Mouse (Mus musculus): ENCODE data around the gene Tomm70a. TPM values are rescaled to one million over a fixed set of nuclear protein-coding genes. Genes with fewer than 3 reads are reported as not detected.
A peak's percentile ranks its signal among the peaks of the same experiment; 100 is the strongest.

The Tomm70a gene
- polyA plus RNA-seq, 1 experiment, result 53.8 TPM

DNA sequence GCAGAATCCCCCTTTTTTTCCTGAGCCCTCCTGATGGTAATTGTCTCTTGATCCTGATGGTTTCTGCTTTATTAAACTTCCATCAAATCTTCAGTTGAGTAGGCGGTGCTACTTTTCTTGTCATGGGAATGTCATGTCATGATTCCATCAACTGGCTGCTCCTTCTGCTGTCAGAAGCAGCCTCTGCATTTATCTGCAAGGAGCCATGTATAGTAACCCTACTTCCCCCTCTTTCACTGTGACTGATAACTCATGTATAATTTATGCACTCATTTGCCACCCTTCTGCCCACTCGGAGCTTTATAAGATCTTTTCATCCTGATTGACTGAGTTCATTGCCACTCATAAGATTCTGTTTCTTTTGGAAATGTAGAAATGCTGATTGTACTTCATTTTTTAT, 3.9 kb upstream of the Tomm70a start:
- peak; percentile 12 for DNase-seq (ENCODE audit: low read depth)
- TF ChIP-seq CTCF (IDR thresholded peaks at IDR 0.05; ENCODE audit: borderline replicate concordance, extremely low read depth, insufficient read depth, insufficient read length), result no peak
- TF ChIP-seq POLR2A (IDR thresholded peaks at IDR 0.05; ENCODE audit: borderline replicate concordance, extremely low read depth, insufficient read depth, insufficient read length, poor library complexity, severe bottlenecking), result no peak

DNA sequence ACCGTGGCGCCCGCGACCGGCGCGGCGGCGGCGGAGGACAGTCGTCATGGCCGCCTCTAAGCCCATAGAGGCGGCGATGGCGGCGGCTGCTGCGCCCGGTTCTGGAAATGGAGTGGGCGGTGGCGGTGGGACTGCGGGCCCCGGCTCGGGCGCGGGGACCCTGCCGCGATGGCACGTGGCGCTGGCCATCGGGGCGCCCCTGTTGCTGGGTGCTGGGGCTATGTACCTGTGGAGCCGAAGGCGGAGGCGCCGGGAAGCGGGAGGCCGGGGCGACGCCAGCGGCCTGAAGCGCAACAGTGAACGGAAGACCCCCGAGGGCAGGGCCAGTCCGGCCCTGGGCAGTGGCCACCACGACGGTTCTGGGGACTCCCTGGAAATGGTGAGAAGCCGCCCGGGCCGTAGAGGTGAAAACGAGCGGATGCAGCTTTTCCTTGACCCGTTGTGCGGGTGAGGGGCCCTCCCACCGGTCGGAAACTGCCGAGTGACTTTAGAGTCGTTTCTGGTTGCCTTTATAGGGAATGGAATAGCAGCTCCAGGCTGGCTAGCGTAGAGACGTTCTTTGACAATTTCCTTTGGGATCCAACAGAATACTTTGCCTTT, 413 bp downstream of the Tomm70a start:
- no peak for DNase-seq (ENCODE audit: low read depth)

DNA sequence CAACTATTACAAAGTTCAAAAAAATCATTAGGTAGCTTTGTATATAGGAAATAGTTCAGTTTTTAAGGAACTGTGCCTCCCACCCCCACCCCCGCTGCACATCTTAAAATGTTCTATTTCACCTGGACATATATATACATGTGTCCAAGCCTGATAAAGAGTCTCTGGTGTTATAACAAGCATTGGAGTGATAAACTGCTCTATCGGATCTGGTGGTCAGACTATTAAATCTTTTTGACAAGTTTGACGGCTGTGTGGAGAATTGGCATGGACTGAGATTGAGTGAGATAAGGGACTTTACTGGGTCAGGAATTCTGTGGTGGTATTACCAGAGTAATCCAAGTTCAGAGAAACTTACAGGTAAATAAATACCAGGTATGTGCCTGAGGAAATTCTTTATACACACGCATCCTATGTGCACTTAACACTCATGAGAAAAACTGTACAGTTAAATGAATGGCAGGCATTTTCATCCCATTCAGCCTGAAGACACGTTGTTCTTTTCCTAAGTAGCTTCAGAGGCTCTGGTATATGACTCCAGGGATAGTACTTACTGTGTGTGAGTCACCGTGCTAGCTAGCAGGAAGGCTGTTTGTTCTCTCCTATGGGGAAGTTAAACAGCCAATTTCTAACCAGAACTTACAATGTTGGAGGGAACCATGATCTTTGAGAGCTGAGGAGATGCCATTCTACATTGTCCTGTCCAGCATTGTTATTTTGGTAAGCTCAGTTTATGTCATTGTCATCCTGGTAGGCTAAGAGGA, 1.4 kb downstream of the Tomm70a start:
- no peak for DNase-seq (ENCODE audit: low read depth)
- no peak for TF ChIP-seq POLR2A (IDR thresholded peaks at IDR 0.05; ENCODE audit: borderline replicate concordance, extremely low read depth, insufficient read depth, insufficient read length, poor library complexity, severe bottlenecking)
- no peak for TF ChIP-seq CTCF (IDR thresholded peaks at IDR 0.05; ENCODE audit: borderline replicate concordance, extremely low read depth, insufficient read depth, insufficient read length)

More for the DNA sequence above, 413 bp downstream of the Tomm70a start:
- TF ChIP-seq CTCF (IDR thresholded peaks at IDR 0.05; ENCODE audit: borderline replicate concordance, extremely low read depth, insufficient read depth, insufficient read length) (no peak), POLR2A (IDR thresholded peaks at IDR 0.05; ENCODE audit: borderline replicate concordance, extremely low read depth, insufficient read depth, insufficient read length, poor library complexity, severe bottlenecking) (no peak)

DNA sequence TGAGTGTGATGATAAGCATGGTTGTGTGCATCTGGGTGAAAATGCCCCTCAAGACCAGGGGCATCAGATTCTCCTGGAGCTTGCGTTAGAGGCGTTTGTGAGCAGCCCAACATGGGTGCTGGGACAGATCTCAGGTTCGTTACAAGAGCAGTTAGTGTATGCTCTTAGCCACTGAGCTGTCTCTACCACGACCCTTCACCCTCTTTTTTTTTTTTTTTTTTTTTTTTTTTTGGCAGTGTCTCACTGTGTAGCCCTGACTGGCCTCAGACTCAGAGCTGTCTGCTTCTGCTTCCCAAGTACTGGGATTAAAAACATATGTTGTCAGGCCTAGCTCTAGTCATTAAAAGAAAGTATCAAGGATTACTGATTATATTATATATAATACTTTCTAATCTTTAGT, 4.8 kb downstream of the Tomm70a start:
- no peak for DNase-seq (ENCODE audit: low read depth)
- TF ChIP-seq CTCF (IDR thresholded peaks at IDR 0.05; ENCODE audit: borderline replicate concordance, extremely low read depth, insufficient read depth, insufficient read length), result no peak
- no peak for TF ChIP-seq POLR2A (IDR thresholded peaks at IDR 0.05; ENCODE audit: borderline replicate concordance, extremely low read depth, insufficient read depth, insufficient read length, poor library complexity, severe bottlenecking)

DNA sequence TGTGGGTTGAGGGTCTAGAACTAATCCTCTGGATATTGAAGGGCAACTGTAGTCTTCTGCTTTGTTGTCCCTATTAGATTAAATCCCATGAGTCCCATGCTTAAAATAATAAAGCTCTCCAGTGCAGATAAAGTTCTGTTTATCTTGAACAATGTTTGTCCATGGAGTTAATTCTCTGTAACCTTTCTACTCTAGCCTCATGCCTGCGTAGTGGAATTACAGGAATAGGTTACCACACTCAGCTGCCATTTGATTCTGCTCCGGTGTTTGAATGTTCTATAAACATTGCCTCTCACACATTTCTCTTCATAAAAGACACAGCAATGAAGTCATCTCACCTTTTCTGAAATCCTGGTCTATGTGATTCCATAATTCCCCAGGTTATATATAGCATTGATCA, 6.3 kb downstream of the Tomm70a start:
- no peak for TF ChIP-seq POLR2A (IDR thresholded peaks at IDR 0.05; ENCODE audit: borderline replicate concordance, extremely low read depth, insufficient read depth, insufficient read length, poor library complexity, severe bottlenecking)
- no peak for TF ChIP-seq CTCF (IDR thresholded peaks at IDR 0.05; ENCODE audit: borderline replicate concordance, extremely low read depth, insufficient read depth, insufficient read length)
- no peak for DNase-seq (ENCODE audit: low read depth)

DNA sequence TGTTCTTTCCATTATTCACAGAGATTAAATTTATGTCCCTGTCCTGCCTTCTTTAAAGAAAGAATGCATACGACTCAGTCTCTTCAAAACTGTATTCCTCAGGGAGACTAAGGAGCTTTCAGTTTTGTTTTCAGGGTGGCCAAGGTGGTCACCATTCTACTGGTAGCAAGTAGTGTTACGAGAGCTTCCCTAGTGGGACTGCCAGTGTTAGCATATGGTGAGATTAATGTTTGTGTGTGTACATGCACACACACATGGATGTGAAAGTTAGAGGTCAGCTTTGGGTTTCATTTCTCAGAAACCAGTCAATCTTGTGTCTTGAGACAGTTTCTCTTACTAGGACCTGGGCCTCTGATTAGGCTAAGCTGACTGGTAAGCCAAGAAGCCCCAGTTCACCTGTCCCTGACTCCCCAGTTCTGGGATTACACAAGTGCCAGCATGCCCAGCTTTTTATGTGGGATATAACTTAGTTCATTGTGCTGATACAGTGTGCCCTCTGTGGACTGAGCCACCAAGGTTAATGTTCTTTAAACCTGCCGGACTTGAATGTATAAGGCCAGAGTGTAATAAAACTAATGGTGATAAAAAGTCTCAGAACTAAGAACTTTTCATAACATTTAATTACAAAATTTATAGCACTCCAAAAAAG, 9.4 kb downstream of the Tomm70a start:
- no peak for DNase-seq (ENCODE audit: low read depth)
- no peak for TF ChIP-seq CTCF (IDR thresholded peaks at IDR 0.05; ENCODE audit: borderline replicate concordance, extremely low read depth, insufficient read depth, insufficient read length)
- no peak for TF ChIP-seq POLR2A (IDR thresholded peaks at IDR 0.05; ENCODE audit: borderline replicate concordance, extremely low read depth, insufficient read depth, insufficient read length, poor library complexity, severe bottlenecking)

DNA sequence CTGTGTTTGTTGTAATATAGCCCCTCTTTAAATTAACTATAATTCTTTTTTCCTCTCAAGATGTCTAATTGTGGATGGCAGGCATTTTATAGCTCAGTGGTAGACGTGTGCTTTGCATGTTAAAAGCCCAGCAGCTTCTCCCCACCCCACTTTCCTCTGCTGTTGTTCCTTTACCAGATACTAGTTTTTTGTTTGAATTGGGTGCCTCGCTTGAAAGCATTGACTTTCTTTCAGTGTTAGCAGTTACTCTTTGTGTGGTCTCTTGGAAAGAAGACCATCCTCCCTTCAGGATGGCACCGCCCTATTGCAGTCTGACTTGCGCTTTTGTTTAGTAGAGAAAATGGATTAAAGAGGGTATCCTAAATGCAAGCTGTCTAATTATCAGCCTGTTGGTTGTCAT, 10.0 kb downstream of the Tomm70a start:
- no peak for TF ChIP-seq POLR2A (IDR thresholded peaks at IDR 0.05; ENCODE audit: borderline replicate concordance, extremely low read depth, insufficient read depth, insufficient read length, poor library complexity, severe bottlenecking)
- no peak for TF ChIP-seq CTCF (IDR thresholded peaks at IDR 0.05; ENCODE audit: borderline replicate concordance, extremely low read depth, insufficient read depth, insufficient read length)
- DNase-seq (ENCODE audit: low read depth), result peak; percentile 7

DNA sequence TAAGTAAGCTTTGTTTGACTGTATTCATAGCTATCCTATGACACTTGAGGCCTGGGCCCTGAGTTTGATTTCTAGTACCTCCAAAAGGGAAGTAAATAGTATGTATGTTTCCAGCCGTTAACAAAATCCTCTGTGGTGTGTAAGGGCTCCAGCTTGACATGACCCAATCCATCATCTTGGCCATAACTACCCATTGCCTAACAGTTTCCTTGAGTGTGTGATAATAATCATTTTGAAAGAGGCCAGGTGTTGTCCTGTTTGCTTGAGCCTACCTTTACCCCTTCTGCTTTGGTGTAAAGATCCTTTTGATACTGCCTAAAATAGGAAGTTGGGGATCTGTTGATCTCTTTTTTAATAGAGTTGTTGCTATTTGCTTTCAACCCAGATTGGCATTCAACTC, 10.8 kb downstream of the Tomm70a start:
- DNase-seq (ENCODE audit: low read depth), result no peak
- no peak for TF ChIP-seq POLR2A (IDR thresholded peaks at IDR 0.05; ENCODE audit: borderline replicate concordance, extremely low read depth, insufficient read depth, insufficient read length, poor library complexity, severe bottlenecking)
- TF ChIP-seq CTCF (IDR thresholded peaks at IDR 0.05; ENCODE audit: borderline replicate concordance, extremely low read depth, insufficient read depth, insufficient read length), result no peak

DNA sequence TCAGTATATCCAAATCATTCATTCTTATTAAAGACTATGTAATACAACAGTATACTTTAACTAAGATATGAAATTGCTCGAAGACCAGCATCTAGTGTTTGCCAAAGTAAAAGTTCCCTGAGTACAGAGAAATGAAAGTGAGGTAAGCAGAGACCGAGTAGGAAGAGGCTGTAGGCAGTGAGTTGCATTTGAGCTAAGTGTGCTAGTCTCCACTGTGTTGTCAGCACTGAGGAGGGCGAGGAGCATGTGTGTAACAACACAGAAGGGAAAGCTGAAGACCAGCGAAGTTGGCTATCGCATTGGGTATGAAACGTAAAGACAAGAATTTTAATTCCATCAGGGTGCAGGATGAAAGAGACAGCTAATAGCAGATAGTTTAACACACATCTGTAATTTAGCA, 12.1 kb downstream of the Tomm70a start:
- no peak for DNase-seq (ENCODE audit: low read depth)
- TF ChIP-seq POLR2A (IDR thresholded peaks at IDR 0.05; ENCODE audit: borderline replicate concordance, extremely low read depth, insufficient read depth, insufficient read length, poor library complexity, severe bottlenecking), result no peak
- no peak for TF ChIP-seq CTCF (IDR thresholded peaks at IDR 0.05; ENCODE audit: borderline replicate concordance, extremely low read depth, insufficient read depth, insufficient read length)

DNA sequence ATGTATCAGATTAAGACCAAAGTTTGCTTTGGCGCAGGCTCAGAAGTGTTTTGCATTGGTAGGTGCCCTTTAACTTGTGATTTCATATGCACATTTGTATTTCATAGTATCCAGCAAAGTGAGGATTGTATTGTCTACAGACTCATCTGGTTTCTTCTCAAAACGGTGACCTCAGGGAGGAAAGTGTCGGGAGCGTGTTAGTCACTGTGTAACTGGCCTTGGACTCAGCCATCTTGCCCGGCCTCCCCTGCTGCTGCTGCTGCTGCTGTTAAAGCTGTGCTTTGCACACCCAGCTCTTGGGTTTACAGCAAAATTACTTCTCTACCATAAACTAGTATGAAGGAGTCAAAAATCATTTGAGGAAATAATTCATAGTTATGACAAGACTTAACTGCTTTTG, 23.2 kb downstream of the Tomm70a start:
- TF ChIP-seq CTCF (IDR thresholded peaks at IDR 0.05; ENCODE audit: borderline replicate concordance, extremely low read depth, insufficient read depth, insufficient read length), result no peak
- TF ChIP-seq POLR2A (IDR thresholded peaks at IDR 0.05; ENCODE audit: borderline replicate concordance, extremely low read depth, insufficient read depth, insufficient read length, poor library complexity, severe bottlenecking), result no peak
- no peak for DNase-seq (ENCODE audit: low read depth)

DNA sequence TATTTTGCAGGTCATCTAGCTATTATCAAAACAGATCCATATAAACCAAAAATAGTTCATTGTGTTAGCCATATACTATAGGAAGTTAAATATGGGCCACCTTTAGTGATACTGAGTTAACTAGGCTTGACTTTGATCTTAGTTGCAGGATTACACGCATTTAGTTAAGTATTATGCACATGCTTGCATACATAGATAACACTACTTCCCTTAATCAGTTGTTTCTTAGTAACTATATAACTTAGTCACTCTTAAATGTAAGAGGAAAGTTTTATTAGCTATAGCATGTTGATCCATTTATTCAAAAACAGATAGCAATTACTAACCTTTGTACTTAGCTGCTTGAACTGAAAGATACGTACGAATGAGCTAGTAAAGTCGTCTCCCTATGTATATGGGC, 29.9 kb downstream of the Tomm70a start:
- TF ChIP-seq POLR2A (IDR thresholded peaks at IDR 0.05; ENCODE audit: borderline replicate concordance, extremely low read depth, insufficient read depth, insufficient read length, poor library complexity, severe bottlenecking), result no peak
- no peak for TF ChIP-seq CTCF (IDR thresholded peaks at IDR 0.05; ENCODE audit: borderline replicate concordance, extremely low read depth, insufficient read depth, insufficient read length)
- DNase-seq (ENCODE audit: low read depth), result no peak

All from brain, embryonic 14.5 days (tissue).